Mouse (Mus musculus) megakaryocyte, adult 5-6 weeks (primary cell): ENCODE measurements around the gene Dusp5. TPM values are rescaled to one million over a fixed set of nuclear protein-coding genes. Genes with fewer than 3 reads are reported as not detected.
A peak's percentile ranks its signal among the peaks of the same experiment; 100 is the strongest.
"Not testable (repeated sequence)": the region's sequence is repeated elsewhere in the genome, so short reads cannot be mapped to it uniquely, and the experiment has no call there.

ENCODE experiments used
- ATAC-seq: 2 replicates; pipeline ENCODE4 v1.8.0; 2016; ENCODE audit warnings: mild to moderate bottlenecking, inconsistent platforms; ENCODE audit not compliant: poor library complexity, severe bottlenecking
- total RNA-seq, 2 experiments: library from RNA; stranded (forward) in 1 of 2; stranded (reverse) in 1 of 2; fragments of 153-499, 151-499 nt in 1 of 2; fragments of 221-1000, 200-1000 nt in 1 of 2; gene quantifications; 2 replicates each; pipeline versions ENCODE4 v1.2.3 to v1.2.4; 2015 to 2017

Dusp5 gene
- total RNA-seq (2015) (4.3 and 5.0 TPM in 2 replicates), total RNA-seq (2017) (4.6 and 6.4 TPM in 2 replicates)

GRCm38 (mm10) chr19:53528752-53529454 lies at the start of gene Dusp5:
Dusp5 (plus strand) TSS chr19:53529109.
- ATAC-seq = peak; percentile 93

GRCm38 (mm10) chr19:53479590-53479989 lies 49.3 kb upstream of the Dusp5 start:
- ATAC-seq = peak; percentile 93

GRCm38 (mm10) chr19:53482093-53482492 lies 46.8 kb upstream of the Dusp5 start:
- no peak for ATAC-seq

- ATAC-seq = no peak
Measured at GRCm38 (mm10) chr19:53482527-53482926, 46.4 kb upstream of the Dusp5 start.

- no peak for ATAC-seq
Measured at GRCm38 (mm10) chr19:53483984-53484383, 44.9 kb upstream of the Dusp5 start.

GRCm38 (mm10) chr19:53484918-53485317 lies 44.0 kb upstream of the Dusp5 start:
- no peak for ATAC-seq

- no peak for ATAC-seq
Measured at GRCm38 (mm10) chr19:53489187-53489586, 39.7 kb upstream of the Dusp5 start.

GRCm38 (mm10) chr19:53489910-53490309 lies 39.0 kb upstream of the Dusp5 start:
- no peak for ATAC-seq

- no peak for ATAC-seq
Measured at GRCm38 (mm10) chr19:53490898-53491297, 38.0 kb upstream of the Dusp5 start.

GRCm38 (mm10) chr19:53492528-53492927 lies 36.4 kb upstream of the Dusp5 start:
- no peak for ATAC-seq

GRCm38 (mm10) chr19:53493866-53494265 lies 35.0 kb upstream of the Dusp5 start:
- no peak for ATAC-seq

- ATAC-seq = no peak
Measured at GRCm38 (mm10) chr19:53497910-53498309, 31.0 kb upstream of the Dusp5 start.

GRCm38 (mm10) chr19:53499049-53499448 lies 29.9 kb upstream of the Dusp5 start:
- no peak for ATAC-seq

- no peak for ATAC-seq
Measured at GRCm38 (mm10) chr19:53499451-53499940, 29.4 kb upstream of the Dusp5 start.

- no peak for ATAC-seq
Measured at GRCm38 (mm10) chr19:53500298-53501006, 28.5 kb upstream of the Dusp5 start.

GRCm38 (mm10) chr19:53501239-53501638 lies 27.7 kb upstream of the Dusp5 start:
- not testable (repeated sequence) for ATAC-seq

GRCm38 (mm10) chr19:53501765-53502164 lies 27.1 kb upstream of the Dusp5 start:
- ATAC-seq = no peak

GRCm38 (mm10) chr19:53502891-53503371 lies 26.0 kb upstream of the Dusp5 start:
- 0 out of 2 replicates have a peak, but pooled peaks have one; percentile 21 for ATAC-seq

- no peak for ATAC-seq
Measured at GRCm38 (mm10) chr19:53504181-53504580, 24.7 kb upstream of the Dusp5 start.

- no peak for ATAC-seq
Measured at GRCm38 (mm10) chr19:53505728-53506127, 23.2 kb upstream of the Dusp5 start.

GRCm38 (mm10) chr19:53507497-53507896 lies 21.4 kb upstream of the Dusp5 start:
- ATAC-seq = no peak
